In the genomic region with DNA sequence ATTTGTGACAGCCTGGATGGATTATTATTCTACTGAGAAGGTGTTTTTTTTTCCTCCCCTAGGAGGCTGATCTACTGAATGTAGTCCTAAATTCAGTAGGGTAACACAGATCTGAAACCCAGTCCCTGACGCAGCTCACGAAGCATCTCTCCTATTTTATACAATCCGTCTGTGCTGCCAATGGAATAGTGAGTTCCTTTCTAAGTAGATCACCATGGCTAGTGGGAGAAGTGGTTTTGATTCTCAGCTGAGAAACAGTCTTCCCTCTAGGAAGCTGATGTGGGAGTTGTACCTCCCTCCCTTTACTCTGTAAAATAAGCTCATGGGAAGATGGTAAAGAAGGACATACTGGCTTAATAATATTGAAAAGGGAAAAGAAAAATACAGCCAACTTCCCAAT, we compare ENCODE assay signal across 15 mouse cellular contexts.
"Had no signal": no experiment of that assay in that cellular context is flagged by ENCODE, and none has a peak within 500 bp of the region (broad histone marks: within the 10 kb centered on the region; RNA-seq: fewer than 3 reads in every experiment).

No protein-coding gene starts in this region.

- H3K9ac ChIP-seq: liver, embryonic 13.5 days; lung, embryonic 15.5 days; stomach, embryonic 15.5 days had no signal

- H3K4me3 ChIP-seq: liver, embryonic 13.5 days; lung, embryonic 15.5 days; megakaryocyte, embryonic 14.5 days; stomach, embryonic 15.5 days had no signal

- H3K9me3 ChIP-seq: liver, embryonic 13.5 days; lung, embryonic 15.5 days; megakaryocyte, embryonic 14.5 days; stomach, embryonic 15.5 days had no signal

- H3K4me2 ChIP-seq: liver, embryonic 13.5 days; lung, embryonic 15.5 days; midbrain, embryonic 11.5 days; stomach, embryonic 15.5 days had no signal

- DNase-seq: kidney, adult 2 months; kidney, postnatal 25 days; liver, embryonic 13.5 days; lung, postnatal 10 days; lung, postnatal 36 days; midbrain, embryonic 14.5 days; right cerebral cortex, postnatal 25 days; spleen, adult 18-20 months; thymus, postnatal 25 days had no signal

- H3K4me1 ChIP-seq: liver, embryonic 13.5 days had no signal

- H3K27ac ChIP-seq: kidney, postnatal 0 days; liver, embryonic 13.5 days; lung, embryonic 15.5 days; stomach, embryonic 15.5 days had no signal

- H3K36me3 ChIP-seq: liver, embryonic 13.5 days; lung, embryonic 15.5 days; stomach, embryonic 15.5 days had no signal

- ATAC-seq: intestine, postnatal 0 days had no signal

- H3K27me3 ChIP-seq: stomach, embryonic 15.5 days had no signal
